Mouse (Mus musculus) stomach, embryonic 15.5 days (tissue): ENCODE data around the gene Ttc7b. TPM values are rescaled to one million over a fixed set of nuclear protein-coding genes. Genes with fewer than 3 reads are reported as not detected.

Source experiments
- ATAC-seq: fragments of 200-750 bp; cut with Nextera tagmentation; 2 replicates; pipeline ENCODE4 v1.8.0; 2017; ENCODE audit warnings: low read depth, moderate number of reproducible peaks, moderate TSS enrichment; ENCODE audit not compliant: insufficient read depth, low FRiP score
- H3K27ac ChIP-seq: fragments of 300-500 bp; sonication (generic); 2 replicates; pipeline ENCODE4 v1.5.1; 2015; ENCODE audit warnings: mild to moderate bottlenecking, inconsistent platforms
- H3K27me3 ChIP-seq: fragments of 300-500 bp; sonication (generic); replicated peaks from 2 replicates; pipeline ENCODE4 v1.6.1; 2015; ENCODE audit warnings: inconsistent platforms
- H3K36me3 ChIP-seq: fragments of 300-500 bp; sonication (generic); 2 replicates; pipeline ENCODE4 v1.6.1; 2015; ENCODE audit warnings: inconsistent platforms
- H3K4me1 ChIP-seq: fragments of 300-500 bp; sonication (generic); 2 replicates; pipeline ENCODE4 v1.6.1; 2015; ENCODE audit warnings: inconsistent platforms
- H3K4me2 ChIP-seq: fragments of 300-500 bp; sonication (generic); 2 replicates; pipeline ENCODE4 v1.6.1; 2015; ENCODE audit warnings: mild to moderate bottlenecking, inconsistent platforms
- H3K4me3 ChIP-seq: fragments of 300-500 bp; sonication (generic); replicated peaks from 2 replicates; pipeline ENCODE4 v1.5.1; 2015; ENCODE audit warnings: inconsistent platforms
- H3K9ac ChIP-seq: fragments of 300-500 bp; sonication (generic); 2 replicates; pipeline ENCODE4 v1.6.1; 2015; ENCODE audit warnings: inconsistent platforms
- H3K9me3 ChIP-seq: fragments of 300-500 bp; sonication (generic); 2 replicates; pipeline ENCODE4 v1.6.1; 2016; ENCODE audit warnings: inconsistent platforms
- WGBS: fragments of 180-500 bp; shearing (Covaris S2); methylation state at CpG from one replicate; pipeline ENCODE4 v1.1.7; 2015; 5-methylcytosine and 5-hydroxymethylcytosine counted together
- polyA plus RNA-seq: library from polyadenylated mRNA; unstranded; fragments of >200 nt; fragmentation: Nextera tagmentation; extraction: Ambion mirVana; gene quantifications from 2 replicates; pipeline ENCODE4 v1.2.1, GENCODE M21; 2015

The Ttc7b gene
- polyA plus RNA-seq, 1 experiment from 2014 or later: 5.4 TPM

GRCm38 (mm10) chr12:100503659-100504058 is 17.0 kb downstream of the Ttc7b start:
- no peak overlapping the region for H3K27ac ChIP-seq
- no peak overlapping the region for H3K4me3 ChIP-seq
- H3K27me3 ChIP-seq: no peaks in the 10 kb centered on the region
- 87% methylated on average over 4 of the region's 4 CpGs for WGBS
- 0 out of 2 replicates have a peak, but pooled peaks cover 4% of the 10 kb centered on the region for H3K36me3 ChIP-seq
- no peak for ATAC-seq
- H3K4me2 ChIP-seq: no peak overlapping the region
- no peak overlapping the region for H3K9ac ChIP-seq
- H3K4me1 ChIP-seq: 0 out of 2 replicates have a peak, but pooled peaks cover 3% of the 10 kb centered on the region
- H3K9me3 ChIP-seq: no peaks in the 10 kb centered on the region

GRCm38 (mm10) chr12:100502544-100502943 is 18.1 kb downstream of the Ttc7b start:
- 0 out of 2 replicates have a peak, but pooled peaks cover 3% of the 10 kb centered on the region for H3K4me1 ChIP-seq
- H3K4me3 ChIP-seq: no peak overlapping the region
- no peaks in the 10 kb centered on the region for H3K27me3 ChIP-seq
- no peak overlapping the region for H3K27ac ChIP-seq
- H3K4me2 ChIP-seq: no peak overlapping the region
- H3K36me3 ChIP-seq: 0 out of 2 replicates have a peak, but pooled peaks cover 4% of the 10 kb centered on the region
- no peak for ATAC-seq
- no peaks in the 10 kb centered on the region for H3K9me3 ChIP-seq
- 78% methylated on average over 3 of the region's 3 CpGs for WGBS
- no peak overlapping the region for H3K9ac ChIP-seq

- ATAC-seq: no peak
- Histone ChIP-seq H3K27me3 (no peaks in the 10 kb centered on the region), H3K9me3 (no peaks in the 10 kb centered on the region), H3K27ac (no peak overlapping the region), H3K9ac (no peak overlapping the region), H3K4me1 (0 out of 2 replicates have a peak, but pooled peaks cover 3% of the 10 kb centered on the region), H3K4me2 (no peak overlapping the region), H3K4me3 (no peak overlapping the region), H3K36me3 (peaks cover 4% of the 10 kb centered on the region; the same call in 1 of the 2 replicates)
- 80% methylated on average over 4 of the region's 4 CpGs for WGBS
Observed at GRCm38 (mm10) chr12:100501261-100501660, 19.4 kb downstream of the Ttc7b start.

GRCm38 (mm10) chr12:100499469-100499868 is 21.2 kb downstream of the Ttc7b start:
- Histone ChIP-seq H3K4me3 (no peak overlapping the region), H3K4me1 (0 out of 2 replicates have a peak, but pooled peaks cover 3% of the 10 kb centered on the region), H3K9me3 (no peaks in the 10 kb centered on the region), H3K27ac (no peak overlapping the region), H3K36me3 (peaks cover 10% of the 10 kb centered on the region; the same call in 1 of the 2 replicates), H3K4me2 (no peak overlapping the region), H3K27me3 (no peaks in the 10 kb centered on the region), H3K9ac (no peak overlapping the region)
- 84% methylated on average over 13 of the region's 13 CpGs for WGBS
- no peak for ATAC-seq

GRCm38 (mm10) chr12:100498006-100498405 is 22.6 kb downstream of the Ttc7b start:
- Histone ChIP-seq H3K4me1 (0 out of 2 replicates have a peak, but pooled peaks cover 3% of the 10 kb centered on the region), H3K27ac (no peak overlapping the region), H3K9me3 (no peaks in the 10 kb centered on the region), H3K4me2 (no peak overlapping the region), H3K9ac (no peak overlapping the region), H3K27me3 (no peaks in the 10 kb centered on the region), H3K4me3 (no peak overlapping the region), H3K36me3 (peaks cover 12% of the 10 kb centered on the region; the same call in 1 of the 2 replicates)
- 85% methylated on average over 5 of the region's 5 CpGs for WGBS
- ATAC-seq: no peak

GRCm38 (mm10) chr12:100495083-100495482 is 25.5 kb downstream of the Ttc7b start:
- 95% methylated on average over 7 of the region's 7 CpGs for WGBS
- no peaks in the 10 kb centered on the region for H3K4me1 ChIP-seq
- no peak overlapping the region for H3K4me2 ChIP-seq
- H3K36me3 ChIP-seq: peaks cover 12% of the 10 kb centered on the region; the same call in 1 of the 2 replicates
- H3K27ac ChIP-seq: no peak overlapping the region
- no peak overlapping the region for H3K4me3 ChIP-seq
- H3K9me3 ChIP-seq: no peaks in the 10 kb centered on the region
- no peak for ATAC-seq
- no peak overlapping the region for H3K9ac ChIP-seq
- no peaks in the 10 kb centered on the region for H3K27me3 ChIP-seq

GRCm38 (mm10) chr12:100493211-100493610 is 27.4 kb downstream of the Ttc7b start:
- no peaks in the 10 kb centered on the region for H3K9me3 ChIP-seq
- H3K4me2 ChIP-seq: no peak overlapping the region
- peaks cover 8% of the 10 kb centered on the region; the same call in 1 of the 2 replicates for H3K36me3 ChIP-seq
- no peak overlapping the region for H3K9ac ChIP-seq
- no peak for ATAC-seq
- no peak overlapping the region for H3K4me3 ChIP-seq
- H3K27me3 ChIP-seq: no peaks in the 10 kb centered on the region
- no peak overlapping the region for H3K27ac ChIP-seq
- 87% methylated on average over 5 of the region's 5 CpGs for WGBS
- no peaks in the 10 kb centered on the region for H3K4me1 ChIP-seq

- no peak overlapping the region for H3K4me2 ChIP-seq
- no peak overlapping the region for H3K9ac ChIP-seq
- no peak overlapping the region for H3K27ac ChIP-seq
- 77% methylated on average over 3 of the region's 3 CpGs for WGBS
- peaks cover 8% of the 10 kb centered on the region; the same call in 1 of the 2 replicates for H3K36me3 ChIP-seq
- H3K4me3 ChIP-seq: no peak overlapping the region
- no peak for ATAC-seq
- H3K9me3 ChIP-seq: no peaks in the 10 kb centered on the region
- no peaks in the 10 kb centered on the region for H3K4me1 ChIP-seq
- no peaks in the 10 kb centered on the region for H3K27me3 ChIP-seq
Observed at GRCm38 (mm10) chr12:100492676-100493075, 27.9 kb downstream of the Ttc7b start.

- H3K9me3 ChIP-seq: no peaks in the 10 kb centered on the region
- H3K4me3 ChIP-seq: no peak overlapping the region
- H3K36me3 ChIP-seq: peaks cover 8% of the 10 kb centered on the region; the same call in 1 of the 2 replicates
- 97% methylated on average over 10 of the region's 10 CpGs for WGBS
- no peak for ATAC-seq
- H3K4me1 ChIP-seq: no peaks in the 10 kb centered on the region
- no peak overlapping the region for H3K27ac ChIP-seq
- H3K27me3 ChIP-seq: no peaks in the 10 kb centered on the region
- no peak overlapping the region for H3K9ac ChIP-seq
- no peak overlapping the region for H3K4me2 ChIP-seq
Observed at GRCm38 (mm10) chr12:100491967-100492611, 28.5 kb downstream of the Ttc7b start.

- Histone ChIP-seq H3K4me2 (no peak overlapping the region), H3K9ac (no peak overlapping the region), H3K4me3 (no peak overlapping the region), H3K27ac (no peak overlapping the region), H3K9me3 (no peaks in the 10 kb centered on the region), H3K36me3 (peaks cover 5% of the 10 kb centered on the region; the same call in 1 of the 2 replicates), H3K4me1 (no peaks in the 10 kb centered on the region), H3K27me3 (no peaks in the 10 kb centered on the region)
- ATAC-seq: no peak
- WGBS: 82% methylated on average over 7 of the region's 7 CpGs
Observed at GRCm38 (mm10) chr12:100489799-100490198, 30.8 kb downstream of the Ttc7b start.

GRCm38 (mm10) chr12:100488368-100488767 is 32.3 kb downstream of the Ttc7b start:
- WGBS: 90% methylated on average over 5 of the region's 5 CpGs
- Histone ChIP-seq H3K9me3 (no peaks in the 10 kb centered on the region), H3K9ac (no peak overlapping the region), H3K4me2 (no peak overlapping the region), H3K27ac (no peak overlapping the region), H3K4me3 (no peak overlapping the region), H3K4me1 (no peaks in the 10 kb centered on the region), H3K27me3 (no peaks in the 10 kb centered on the region), H3K36me3 (no peaks in the 10 kb centered on the region)
- ATAC-seq: no peak

GRCm38 (mm10) chr12:100486232-100486631 is 34.4 kb downstream of the Ttc7b start:
- Histone ChIP-seq H3K36me3 (no peaks in the 10 kb centered on the region), H3K27me3 (no peaks in the 10 kb centered on the region), H3K4me1 (no peaks in the 10 kb centered on the region), H3K9ac (no peak overlapping the region), H3K4me3 (no peak overlapping the region), H3K27ac (no peak overlapping the region), H3K4me2 (no peak overlapping the region), H3K9me3 (no peaks in the 10 kb centered on the region)
- no peak for ATAC-seq
- 62% methylated on average over 6 of the region's 6 CpGs for WGBS
